Mouse (Mus musculus) E14TG2a.4 (cell line): ENCODE results near the gene 4930505A04Rik.

Experiments used
- CTCF ChIP-seq: conservative IDR thresholded peaks from 2 replicates; pipeline ENCODE4 v1.5.1; 2014; ENCODE audit warnings: low read length
- NANOG ChIP-seq: IDR thresholded peaks from 2 replicates; pipeline ENCODE4 v1.6.1; 2014; ENCODE audit warnings: borderline replicate concordance, low read length, mixed read lengths
- POU5F1 ChIP-seq: IDR thresholded peaks from 2 replicates; pipeline ENCODE4 v1.6.1; 2014; ENCODE audit warnings: low read length, borderline replicate concordance

- TF ChIP-seq CTCF (no peak), POU5F1 (no peak), NANOG (no peak; the same call in 1 of the 2 replicates)
Observed at GRCm38 (mm10) chr11:30483286-30483685, 11.7 kb upstream of the 4930505A04Rik start.
